Mouse (Mus musculus) intestine, embryonic 16.5 days (tissue): ENCODE data around the gene Smad6. TPM values are rescaled to one million over a fixed set of nuclear protein-coding genes. Genes with fewer than 3 reads are reported as not detected.

Experiments used
- ATAC-seq: fragments of 200-750 bp; cut with Nextera tagmentation; 2 replicates; pipeline ENCODE4 v1.8.0; 2017; ENCODE audit warnings: moderate TSS enrichment, moderate library complexity
- H3K27ac ChIP-seq: fragments of 300-500 bp; sonication (generic); 2 replicates; pipeline ENCODE4 v1.5.1; 2014; ENCODE audit warnings: mild to moderate bottlenecking, low read length
- H3K27me3 ChIP-seq: fragments of 300-500 bp; sonication (generic); replicated peaks from 2 replicates; pipeline ENCODE4 v1.6.1; 2014; ENCODE audit warnings: low read length, control low read depth, mixed read lengths; ENCODE audit not compliant: control insufficient read depth, insufficient read depth
- H3K36me3 ChIP-seq: fragments of 300-500 bp; sonication (generic); 2 replicates; pipeline ENCODE4 v1.6.1; 2014; ENCODE audit warnings: low read length, control low read depth; ENCODE audit not compliant: control insufficient read depth, insufficient read depth
- H3K4me1 ChIP-seq: fragments of 300-500 bp; sonication (generic); 2 replicates; pipeline ENCODE4 v1.6.1; 2014; ENCODE audit warnings: low read length, control low read depth, mixed read lengths; ENCODE audit not compliant: control insufficient read depth, insufficient read depth
- H3K4me2 ChIP-seq: fragments of 300-500 bp; sonication (generic); 2 replicates; pipeline ENCODE4 v1.6.1; 2014; ENCODE audit warnings: low read depth, low read length, control low read depth
- H3K4me3 ChIP-seq: fragments of 300-500 bp; sonication (generic); 2 replicates; pipeline ENCODE4 v1.5.1; 2014; ENCODE audit warnings: mild to moderate bottlenecking, low read length
- H3K9ac ChIP-seq: fragments of 300-500 bp; sonication (generic); 2 replicates; pipeline ENCODE4 v1.6.1; 2014; ENCODE audit warnings: low read depth, low read length
- H3K9me3 ChIP-seq: fragments of 300-500 bp; sonication (generic); 2 replicates; pipeline ENCODE4 v1.6.1; 2016; ENCODE audit warnings: low read length, control low read depth; ENCODE audit not compliant: control insufficient read depth
- WGBS: fragments of 180-500 bp; shearing (Covaris S2); extraction: QIAGEN DNeasy Blood & Tissue Kit; methylation state at CpG from one replicate; pipeline ENCODE4 v1.1.7; 2014; 5-methylcytosine and 5-hydroxymethylcytosine counted together
- polyA plus RNA-seq: library from polyadenylated mRNA; unstranded; fragments of >200 nt; fragmentation: Nextera tagmentation; extraction: Ambion mirVana; gene quantifications from 2 replicates; pipeline ENCODE4 v1.2.1, GENCODE M21; 2015

Smad6 gene
- polyA plus RNA-seq, 1 experiment from 2014 or later, result 3.9 TPM

GRCm38 (mm10) chr9:63959933-63960828, 61.7 kb downstream of the Smad6 start:
- no peaks in the 10 kb centered on the region for H3K9me3 ChIP-seq
- H3K27me3 ChIP-seq, result no peaks in the 10 kb centered on the region
- H3K27ac ChIP-seq, result peak overlapping the region; percentile 73
- H3K4me3 ChIP-seq, result no peak overlapping the region
- H3K4me2 ChIP-seq, result peak overlapping the region; percentile 24
- ATAC-seq, result peak; percentile 55
- peaks cover 65% of the 10 kb centered on the region for H3K4me1 ChIP-seq
- 12% methylated on average over 21 of the region's 21 CpGs for WGBS
- H3K9ac ChIP-seq, result peak overlapping the region; percentile 60
- H3K36me3 ChIP-seq, result no peaks in the 10 kb centered on the region

- H3K4me3 ChIP-seq, result no peak overlapping the region
- peak overlapping the region; percentile 3; the same call in 1 of the 2 replicates for H3K4me2 ChIP-seq
- H3K4me1 ChIP-seq, result peaks cover 61% of the 10 kb centered on the region
- H3K9ac ChIP-seq, result peak overlapping the region; percentile 60
- H3K27me3 ChIP-seq, result no peaks in the 10 kb centered on the region
- H3K27ac ChIP-seq, result peak overlapping the region; percentile 73
- WGBS, result 41% methylated on average over 17 of the region's 17 CpGs
- ATAC-seq, result peak; percentile 37
- H3K36me3 ChIP-seq, result no peaks in the 10 kb centered on the region
- no peaks in the 10 kb centered on the region for H3K9me3 ChIP-seq
Observed at GRCm38 (mm10) chr9:63959129-63959932, 62.5 kb downstream of the Smad6 start.

GRCm38 (mm10) chr9:63958337-63959030, 63.4 kb downstream of the Smad6 start:
- no peaks in the 10 kb centered on the region for H3K9me3 ChIP-seq
- 0 out of 2 replicates have a peak, but pooled peaks cover under 1% of the 10 kb centered on the region for H3K36me3 ChIP-seq
- no peak overlapping the region for H3K4me3 ChIP-seq
- ATAC-seq, result peak; percentile 52
- H3K9ac ChIP-seq, result peak overlapping the region; percentile 60
- 12% methylated on average over 15 of the region's 15 CpGs for WGBS
- peak overlapping the region; percentile 3; the same call in 1 of the 2 replicates for H3K4me2 ChIP-seq
- H3K27me3 ChIP-seq, result no peaks in the 10 kb centered on the region
- peaks cover 55% of the 10 kb centered on the region for H3K4me1 ChIP-seq
- peak overlapping the region; percentile 73 for H3K27ac ChIP-seq

- H3K9ac ChIP-seq, result no peak overlapping the region
- no peak overlapping the region for H3K4me3 ChIP-seq
- no peaks in the 10 kb centered on the region for H3K9me3 ChIP-seq
- 0 out of 2 replicates have a peak, but pooled peaks have one; percentile 0 for ATAC-seq
- H3K27me3 ChIP-seq, result no peaks in the 10 kb centered on the region
- WGBS, result 42% methylated on average over 11 of the region's 11 CpGs
- H3K36me3 ChIP-seq, result 0 out of 2 replicates have a peak, but pooled peaks cover 4% of the 10 kb centered on the region
- H3K4me1 ChIP-seq, result peaks cover 48% of the 10 kb centered on the region
- H3K4me2 ChIP-seq, result no peak overlapping the region
- H3K27ac ChIP-seq, result peak overlapping the region; percentile 73; the same call in 1 of the 2 replicates
Observed at GRCm38 (mm10) chr9:63957647-63958185, 64.1 kb downstream of the Smad6 start.

- Histone ChIP-seq H3K27ac (no peak overlapping the region), H3K4me1 (peaks cover 39% of the 10 kb centered on the region), H3K36me3 (0 out of 2 replicates have a peak, but pooled peaks cover 4% of the 10 kb centered on the region), H3K4me3 (no peak overlapping the region), H3K27me3 (no peaks in the 10 kb centered on the region), H3K4me2 (no peak overlapping the region), H3K9ac (0 out of 2 replicates have a peak overlapping the region, but pooled peaks have one; percentile 17), H3K9me3 (no peaks in the 10 kb centered on the region)
- WGBS, result 42% methylated on average over 9 of the region's 9 CpGs
- ATAC-seq, result no peak
Observed at GRCm38 (mm10) chr9:63956052-63956451, 65.8 kb downstream of the Smad6 start.

GRCm38 (mm10) chr9:63953691-63954090, 68.2 kb downstream of the Smad6 start:
- peaks cover 29% of the 10 kb centered on the region for H3K4me1 ChIP-seq
- H3K27ac ChIP-seq, result no peak overlapping the region
- H3K4me2 ChIP-seq, result no peak overlapping the region
- no peaks in the 10 kb centered on the region for H3K9me3 ChIP-seq
- no peak for ATAC-seq
- 74% methylated on average over 35 of the region's 35 CpGs for WGBS
- H3K27me3 ChIP-seq, result no peaks in the 10 kb centered on the region
- H3K36me3 ChIP-seq, result 0 out of 2 replicates have a peak, but pooled peaks cover 4% of the 10 kb centered on the region
- H3K4me3 ChIP-seq, result no peak overlapping the region
- H3K9ac ChIP-seq, result no peak overlapping the region

- ATAC-seq, result no peak
- WGBS, result 88% methylated on average over 2 of the region's 2 CpGs
- no peak overlapping the region for H3K4me2 ChIP-seq
- H3K9ac ChIP-seq, result no peak overlapping the region
- H3K36me3 ChIP-seq, result 0 out of 2 replicates have a peak, but pooled peaks cover 4% of the 10 kb centered on the region
- H3K9me3 ChIP-seq, result no peaks in the 10 kb centered on the region
- peaks cover 24% of the 10 kb centered on the region for H3K4me1 ChIP-seq
- no peak overlapping the region for H3K4me3 ChIP-seq
- H3K27ac ChIP-seq, result no peak overlapping the region
- no peaks in the 10 kb centered on the region for H3K27me3 ChIP-seq
Observed at GRCm38 (mm10) chr9:63952591-63952990, 69.3 kb downstream of the Smad6 start.

GRCm38 (mm10) chr9:63950357-63950756, 71.5 kb downstream of the Smad6 start:
- no peak overlapping the region for H3K4me3 ChIP-seq
- peak; percentile 37; the same call in 1 of the 2 replicates for ATAC-seq
- peaks cover 17% of the 10 kb centered on the region for H3K4me1 ChIP-seq
- no peak overlapping the region for H3K4me2 ChIP-seq
- H3K36me3 ChIP-seq, result 0 out of 2 replicates have a peak, but pooled peaks cover 4% of the 10 kb centered on the region
- 0 out of 2 replicates have a peak overlapping the region, but pooled peaks have one; percentile 11 for H3K27ac ChIP-seq
- H3K9me3 ChIP-seq, result no peaks in the 10 kb centered on the region
- no peak overlapping the region for H3K9ac ChIP-seq
- 30% methylated on average over 4 of the region's 4 CpGs for WGBS
- no peaks in the 10 kb centered on the region for H3K27me3 ChIP-seq
